Mouse (Mus musculus) adipocyte (in vitro differentiated cells): ENCODE data around the gene Dntt.

Experiments
- DNase-seq: peaks from one replicate; pipeline ENCODE4 v3.0.0-alpha.2; 2016; ENCODE audit warnings: low spot score

The Dntt gene

DNA sequence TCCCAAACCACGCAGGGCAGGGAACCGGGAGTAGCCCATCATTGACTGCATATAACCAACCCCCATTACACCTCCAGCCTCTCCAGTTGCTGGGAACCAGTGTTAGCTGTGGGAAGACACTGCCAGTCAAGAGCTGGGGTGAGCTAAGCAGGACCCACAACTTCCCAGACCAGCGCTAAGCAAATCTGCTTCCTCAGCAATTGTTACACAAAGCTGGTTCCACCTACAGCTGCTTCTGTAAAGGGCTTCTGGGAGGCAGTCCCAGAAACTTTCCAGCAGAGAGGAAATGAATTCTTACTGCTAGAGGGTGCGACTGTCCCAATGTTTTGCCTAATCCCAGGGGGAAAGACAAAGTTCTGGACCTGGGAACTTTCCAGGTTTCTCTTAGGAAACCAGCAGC lies 25.6 kb downstream of the Dntt start:
- DNase-seq, result no peak

DNA sequence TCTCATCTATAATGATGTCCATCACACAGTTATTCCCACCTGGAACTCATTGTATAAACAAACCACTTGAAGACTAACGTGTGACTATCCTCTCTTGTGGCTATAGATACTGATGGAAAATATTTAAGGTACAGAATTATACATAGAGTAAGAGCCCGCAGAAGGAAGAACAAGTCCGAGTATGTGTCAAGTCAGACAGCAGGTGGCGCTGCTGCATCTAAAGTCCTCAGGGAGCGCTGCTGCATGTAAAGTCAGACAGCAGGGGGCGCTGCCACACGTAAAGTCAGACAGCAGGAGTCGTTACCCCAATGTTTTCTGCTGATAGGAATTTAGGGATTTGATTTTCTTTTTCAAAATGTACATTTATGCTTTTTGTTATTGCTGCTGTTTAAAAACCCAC lies 42.4 kb downstream of the Dntt start:
- DNase-seq, result peak; percentile 84

DNA sequence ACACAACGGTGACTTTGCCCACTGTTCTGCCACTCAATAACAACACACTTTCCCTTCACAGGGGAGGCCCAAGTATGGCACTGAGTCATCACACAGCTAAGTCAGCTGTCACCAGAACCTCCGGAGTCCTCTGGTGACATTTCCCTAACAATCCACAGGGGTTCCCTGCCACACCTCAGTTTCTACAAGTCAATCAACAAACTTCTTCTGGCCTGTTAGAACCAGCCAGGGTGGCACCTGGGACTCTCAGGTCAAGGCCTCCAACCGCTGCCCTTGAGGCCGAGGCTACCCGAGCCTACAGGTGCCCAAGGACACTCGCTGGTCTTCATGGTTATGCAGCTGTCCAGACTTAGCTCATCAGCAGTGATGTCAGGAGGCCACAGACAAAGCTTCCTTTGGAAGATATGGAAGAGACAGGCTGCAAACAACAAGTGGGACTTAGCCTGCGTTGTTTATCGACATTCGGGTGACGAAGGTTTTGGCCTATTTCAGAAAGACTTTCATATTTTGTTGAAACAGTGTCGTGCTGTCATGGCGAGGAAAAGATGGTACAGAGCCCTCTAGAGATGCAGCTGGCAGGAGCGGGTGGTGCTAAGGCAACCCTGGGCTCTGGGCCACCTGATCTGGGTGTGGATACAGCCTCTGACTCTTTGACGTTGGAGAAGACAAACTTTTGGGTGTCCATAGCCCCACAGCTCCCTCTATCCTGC lies 44.8 kb downstream of the Dntt start:
- DNase-seq, result no peak

DNA sequence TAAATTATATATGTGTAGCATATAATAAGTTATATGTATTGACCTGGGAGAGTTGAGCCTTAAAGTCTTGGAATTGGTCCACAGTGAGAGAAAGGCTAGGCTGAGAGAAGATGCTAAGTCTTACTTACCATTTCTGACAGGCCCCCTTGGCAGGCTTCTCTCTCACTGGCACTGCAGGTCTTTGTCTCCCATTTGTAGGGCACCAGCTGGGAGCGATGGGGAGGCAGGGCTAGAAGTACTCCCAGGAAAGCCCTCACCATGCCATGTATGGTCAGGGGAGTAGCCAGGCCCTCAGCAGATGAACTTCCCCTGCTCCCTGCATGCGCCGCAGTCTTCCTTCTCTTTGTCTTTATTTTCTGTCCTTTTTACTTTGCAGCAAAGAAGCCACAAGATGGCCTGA lies 47.8 kb downstream of the Dntt start, which contains the start of gene Opalin:
Gene Opalin (minus strand): TSS at position 208 of the 400 bp plus-strand sequence.
- no peak for DNase-seq

DNA sequence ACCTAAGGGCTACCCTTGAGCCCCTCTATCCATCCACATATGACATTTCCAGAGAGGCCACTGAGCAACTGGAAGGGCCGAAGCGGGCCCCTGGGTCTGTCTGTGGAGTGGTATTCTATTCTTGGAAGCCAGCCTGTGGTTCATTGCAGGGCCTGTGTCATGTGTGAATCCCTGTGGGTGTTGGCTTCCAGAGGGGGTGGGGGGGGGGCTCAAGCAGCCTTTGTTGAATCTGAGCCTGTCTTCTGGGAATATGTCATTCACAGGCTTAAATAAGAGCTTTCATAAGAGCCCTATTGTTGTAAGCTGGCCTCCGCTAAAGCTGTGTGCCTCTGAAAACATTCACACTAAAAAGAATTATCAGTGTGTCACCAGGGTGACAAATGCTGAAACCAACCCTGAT lies 52.5 kb downstream of the Dntt start:
- DNase-seq, result no peak

DNA sequence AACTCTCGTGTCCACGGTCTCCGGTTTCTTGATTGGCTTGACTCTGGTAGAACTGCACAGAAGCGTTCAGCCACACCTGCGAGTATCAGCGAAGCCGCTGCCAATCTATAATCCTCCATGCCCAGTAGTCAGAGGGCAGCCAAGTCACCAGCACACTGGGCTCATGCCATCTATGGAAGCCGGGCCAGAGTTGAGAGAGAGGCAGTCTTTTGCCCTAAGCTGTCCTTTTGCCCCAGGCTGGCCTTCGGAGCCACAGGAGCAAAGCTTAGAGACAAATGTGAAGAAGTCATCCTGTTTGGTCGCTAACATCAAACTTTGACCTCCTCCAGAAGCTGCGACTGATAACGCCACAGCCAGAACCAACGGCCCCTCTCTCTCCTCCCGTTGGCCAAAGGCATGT lies 54.6 kb downstream of the Dntt start:
- DNase-seq, result no peak

DNA sequence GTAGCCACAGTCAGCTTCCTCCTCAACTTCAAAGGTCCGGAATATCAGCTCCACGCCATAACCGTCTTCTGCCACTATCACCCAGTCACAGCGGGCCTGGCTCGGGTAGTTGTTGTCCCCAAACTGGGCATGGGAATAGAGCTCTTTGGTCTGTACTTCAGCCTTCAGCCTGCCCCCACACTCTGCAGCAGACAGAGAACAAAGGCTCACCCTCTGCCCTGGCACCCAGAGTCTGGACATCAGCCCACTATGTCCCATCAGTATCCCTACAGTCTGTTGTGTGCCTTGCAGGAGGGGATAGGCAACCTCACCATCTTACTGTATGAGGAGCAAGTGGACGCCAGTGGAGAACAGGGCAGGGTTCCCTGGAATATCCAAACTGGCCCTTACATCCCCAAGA lies 57.2 kb downstream of the Dntt start:
- DNase-seq, result no peak

DNA sequence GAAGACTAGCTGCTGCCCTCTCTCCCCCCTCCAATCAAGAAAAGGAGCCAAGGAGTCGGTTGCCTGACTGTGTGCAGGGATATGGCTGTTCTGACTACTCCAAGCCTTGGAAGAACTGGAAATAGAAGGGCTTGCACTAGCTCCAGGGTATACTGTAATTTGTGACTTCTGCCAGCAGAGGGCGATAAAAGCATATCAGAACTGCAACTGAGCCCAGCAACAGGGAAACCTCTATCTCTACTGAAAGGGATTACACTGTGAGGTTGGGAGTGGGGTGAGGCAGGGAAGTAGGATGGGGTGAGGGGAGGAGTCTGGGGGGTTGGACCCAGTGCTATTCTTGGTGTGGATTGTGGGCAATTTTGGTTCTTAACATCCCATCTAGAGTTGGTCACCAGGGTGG lies 57.6 kb downstream of the Dntt start:
- DNase-seq, result peak; percentile 85

DNA sequence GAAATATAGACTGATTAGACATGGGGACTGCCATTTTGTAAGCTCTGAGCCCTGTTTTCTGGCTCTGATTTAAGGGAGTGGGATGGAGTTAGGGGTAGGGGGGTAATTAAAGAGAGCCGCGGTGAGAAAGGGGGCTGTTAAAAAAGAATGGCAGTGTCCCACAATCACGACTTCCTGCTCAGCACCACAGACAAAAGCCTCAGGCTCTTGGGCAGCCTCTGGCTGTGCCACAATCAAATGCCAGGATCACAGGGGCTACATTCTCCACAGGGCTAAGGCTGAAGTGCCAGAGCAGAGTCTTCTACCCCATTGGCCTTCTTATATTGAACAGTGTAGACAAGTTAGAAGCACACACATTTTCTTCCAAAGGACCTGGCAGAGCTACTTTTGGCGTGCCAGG lies 58.8 kb downstream of the Dntt start:
- DNase-seq, result no peak

DNA sequence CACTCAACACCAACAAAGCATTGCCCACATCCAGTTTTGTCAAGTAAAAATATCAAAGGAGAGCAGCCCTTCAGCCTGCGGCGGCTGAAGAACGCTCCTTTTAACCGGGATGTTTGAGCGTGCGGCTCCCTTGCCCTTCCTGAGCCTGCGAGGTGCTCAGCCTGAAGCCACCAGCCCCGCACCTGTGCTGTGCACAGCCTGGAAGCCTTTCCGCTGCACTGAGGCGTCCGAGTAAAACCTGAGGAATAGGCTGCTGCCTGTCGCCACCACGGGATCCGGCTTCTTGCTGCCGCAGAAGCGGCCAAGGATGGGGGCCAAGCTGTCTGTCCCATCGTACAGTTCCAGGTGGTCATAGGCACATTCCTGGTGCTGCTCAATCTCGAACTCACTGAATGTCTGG lies 59.4 kb downstream of the Dntt start:
- DNase-seq, result no peak

DNA sequence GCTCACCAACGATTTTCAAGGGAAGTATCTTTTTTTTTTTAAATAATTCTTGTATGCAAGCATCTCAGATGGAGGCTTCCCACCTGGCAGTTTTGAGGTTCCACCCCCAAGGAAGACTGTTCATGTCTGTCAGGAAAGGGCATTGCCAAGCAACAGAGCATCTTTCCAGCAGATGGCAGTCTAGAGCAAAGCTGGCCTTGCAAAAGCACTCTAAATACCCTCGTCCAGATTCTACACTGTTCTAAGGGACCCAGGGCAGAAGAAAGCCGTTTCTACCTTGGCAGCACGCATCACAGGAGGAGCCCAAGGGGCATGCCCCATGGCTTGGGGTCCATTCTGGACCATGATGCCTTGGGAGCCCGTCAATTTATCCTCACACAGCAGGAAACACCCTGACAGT lies 60.8 kb downstream of the Dntt start:
- DNase-seq, result peak; percentile 74

DNA sequence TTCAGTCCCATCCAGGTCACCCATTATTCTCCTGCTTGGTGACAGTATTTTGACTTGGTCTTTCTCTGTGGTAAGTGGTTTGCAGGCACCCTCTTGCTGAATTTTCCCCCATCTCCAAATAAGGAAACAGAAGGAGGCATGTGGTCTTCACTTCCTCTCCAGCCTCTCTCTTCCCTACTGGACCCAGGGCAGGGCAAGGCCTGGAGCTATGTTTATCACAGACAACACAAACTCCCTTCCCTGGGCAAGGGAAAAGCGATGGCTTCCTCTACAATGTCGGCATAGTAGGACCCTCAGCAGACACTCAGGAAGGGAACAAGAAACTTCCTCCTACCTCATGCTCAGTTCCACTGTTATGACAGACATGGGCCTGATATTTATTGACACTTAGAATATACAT lies 62.8 kb downstream of the Dntt start:
- DNase-seq, result no peak

DNA sequence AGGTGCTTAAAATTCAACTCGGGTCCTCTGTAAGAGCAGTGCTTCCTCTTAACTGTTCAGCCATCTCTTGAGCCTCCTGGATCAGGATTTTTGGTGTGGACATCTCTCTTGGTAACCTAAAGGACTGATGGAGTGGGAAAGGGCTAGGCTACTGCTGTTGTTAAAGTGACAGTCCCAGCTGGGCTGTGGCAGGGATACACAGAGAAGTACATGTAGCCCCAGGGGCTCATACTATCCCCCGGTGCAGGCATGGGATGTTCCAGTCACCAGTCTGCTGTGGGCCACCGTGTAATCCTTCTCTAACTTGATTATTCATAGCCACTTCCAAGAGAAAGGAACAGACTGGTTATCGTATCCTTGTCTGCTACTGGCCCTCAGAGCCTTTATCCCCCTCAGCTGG lies 68.0 kb downstream of the Dntt start:
- no peak for DNase-seq

DNA sequence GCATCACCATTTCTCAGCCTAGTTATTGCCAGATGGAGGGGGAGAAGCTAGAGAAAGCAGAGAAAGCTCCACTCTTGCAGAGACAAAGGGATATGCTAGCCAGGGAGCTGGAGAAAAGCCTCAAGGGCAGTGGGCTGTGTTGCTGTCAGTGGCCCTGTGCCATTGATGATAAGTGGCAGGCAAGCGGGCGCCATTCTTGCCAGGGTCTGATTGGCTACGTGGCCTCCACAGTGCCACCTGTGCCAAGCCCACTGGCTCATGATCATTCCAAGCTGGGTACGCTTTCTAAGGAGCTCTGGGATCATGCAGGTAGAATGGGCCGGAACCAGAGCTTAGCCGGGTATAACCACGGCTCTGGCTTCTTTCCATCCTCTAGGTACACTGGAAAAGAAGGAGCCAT lies 71.8 kb downstream of the Dntt start:
- DNase-seq, result no peak

DNA sequence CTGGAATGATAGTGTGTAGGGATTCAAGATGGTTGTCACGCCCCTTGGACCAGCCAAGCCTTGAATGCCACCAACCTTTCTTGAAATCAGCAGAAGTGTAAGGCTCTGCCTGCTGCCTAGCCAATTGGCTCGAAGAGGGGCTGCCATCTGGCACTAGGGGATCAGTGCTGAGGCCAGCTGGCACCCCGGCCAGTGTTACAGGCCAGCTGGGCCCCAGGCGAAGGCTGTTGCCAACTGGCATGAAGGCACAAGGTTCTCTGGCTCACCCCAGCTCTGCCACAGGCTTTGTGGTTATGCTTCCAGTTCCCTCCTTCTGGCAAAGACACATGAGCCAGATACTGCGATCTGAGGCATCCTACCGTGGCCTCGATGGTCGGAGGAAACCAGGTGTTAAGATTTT lies 72.3 kb downstream of the Dntt start:
- peak; percentile 31 for DNase-seq

DNA sequence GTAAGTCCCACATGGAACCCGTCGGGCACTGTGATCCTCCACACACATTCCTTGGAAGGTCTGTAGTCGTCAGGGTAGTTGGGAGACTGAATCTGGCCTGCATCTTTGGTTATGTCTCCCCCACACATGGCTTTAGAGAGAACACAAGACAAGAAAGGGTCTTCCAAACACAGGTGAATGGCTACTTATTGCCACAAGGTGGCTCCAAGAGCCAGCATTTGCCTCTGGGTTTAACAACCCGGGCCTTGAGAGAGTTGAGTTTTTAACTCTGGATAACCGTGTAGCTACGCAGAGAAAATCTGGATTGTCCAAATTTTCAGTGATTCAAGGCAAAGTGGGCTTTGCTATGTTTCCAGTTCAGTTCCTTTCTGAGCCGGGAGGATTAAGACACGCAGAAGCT lies 75.8 kb downstream of the Dntt start:
- peak; percentile 70 for DNase-seq

DNA sequence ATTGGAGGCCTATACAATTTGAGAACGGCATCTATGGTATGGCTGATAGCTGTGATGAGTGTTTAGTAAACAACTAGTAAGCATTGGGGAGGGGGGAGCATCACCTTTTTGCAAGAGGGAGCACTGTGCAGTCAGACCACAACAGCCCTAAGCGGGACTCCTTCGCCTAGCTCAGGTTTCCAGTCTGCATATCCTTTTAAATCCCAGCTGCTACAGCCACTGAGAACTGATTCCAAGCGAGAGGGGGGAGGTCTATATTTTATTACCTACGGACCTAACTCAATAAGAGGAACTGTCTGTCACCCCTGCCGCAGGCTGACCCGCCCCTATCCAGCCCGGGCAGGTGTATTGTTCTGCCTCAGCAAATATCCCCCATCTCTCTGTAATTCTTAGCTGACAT lies 78.5 kb downstream of the Dntt start:
- DNase-seq, result no peak

DNA sequence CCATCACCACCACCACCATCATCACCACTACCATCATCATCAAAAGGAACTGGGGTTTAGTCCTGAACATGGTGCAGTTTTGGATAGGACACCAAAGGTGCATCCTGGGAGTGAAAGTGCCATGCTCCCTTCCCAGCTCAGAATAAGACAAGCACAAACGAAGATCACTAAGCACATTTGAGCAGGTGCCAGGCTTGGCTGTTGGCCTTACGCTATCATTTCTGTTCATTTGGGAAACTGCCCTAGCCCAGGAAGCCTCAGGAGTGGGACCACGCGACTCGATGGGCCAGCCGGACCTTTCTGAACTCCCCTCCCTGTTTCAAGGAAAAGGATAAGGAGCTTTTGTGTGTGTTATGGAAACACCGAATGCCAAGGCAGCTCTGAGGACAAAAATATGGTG lies 79.6 kb downstream of the Dntt start:
- DNase-seq, result no peak
